25 mouse cellular contexts compared by ENCODE assay signal in genomic region chr1:90201655-90202054, GRCm38 (mm10). TPM values are rescaled to one million over a fixed set of nuclear protein-coding genes. Genes with fewer than 3 reads are reported as not detected.
DNase-seq lines count a peak whose midpoint lies in the region; ATAC-seq lines count a peak whose summit lies in the region.
"Had no signal": no experiment of that assay in that cellular context is flagged by ENCODE, and none has a peak within 500 bp of the region (broad histone marks: within the 10 kb centered on the region; RNA-seq: fewer than 3 reads in every experiment).

No protein-coding gene starts in this region.

- H3K27ac ChIP-seq in heart, embryonic 10.5 days, result peak overlapping the region; percentile 44; the same call in 1 of the 2 replicates
- H3K27ac ChIP-seq in intestine, embryonic 14.5 days (ENCODE audit: low read depth), result peak overlapping the region; percentile 61; the same call in 1 of the 2 replicates
- no peak overlapping the region for H3K27ac ChIP-seq in intestine, embryonic 16.5 days (ENCODE audit: low read length)
- H3K27ac ChIP-seq in embryonic facial prominence, embryonic 13.5 days, result 0 out of 2 replicates have a peak overlapping the region, but pooled peaks have one; percentile 81
- H3K27ac ChIP-seq: forebrain, embryonic 13.5 days; kidney, postnatal 0 days; limb, embryonic 15.5 days; liver, embryonic 13.5 days; neural tube, embryonic 12.5 days had no signal

- H3K9ac ChIP-seq in intestine, embryonic 14.5 days (ENCODE audit: low read length), result no peak overlapping the region
- H3K9ac ChIP-seq in intestine, embryonic 16.5 days (ENCODE audit: low read depth, low read length), result no peak overlapping the region
- no peak overlapping the region for H3K9ac ChIP-seq in embryonic facial prominence, embryonic 13.5 days
- H3K9ac ChIP-seq: limb, embryonic 15.5 days; liver, embryonic 13.5 days had no signal

- H3K36me3 ChIP-seq in heart, embryonic 10.5 days, result no peaks in the 10 kb centered on the region
- H3K36me3 ChIP-seq in intestine, embryonic 14.5 days (ENCODE audit: control insufficient read depth, insufficient read depth, low read length), result no peaks in the 10 kb centered on the region
- no peaks in the 10 kb centered on the region for H3K36me3 ChIP-seq in intestine, embryonic 16.5 days (ENCODE audit: control insufficient read depth, insufficient read depth, low read length)
- no peaks in the 10 kb centered on the region for H3K36me3 ChIP-seq in embryonic facial prominence, embryonic 13.5 days
- H3K36me3 ChIP-seq: G1E; limb, embryonic 15.5 days; liver, embryonic 13.5 days; neural tube, embryonic 12.5 days had no signal

- no peak for ATAC-seq in intestine, embryonic 14.5 days (replicated peaks; ENCODE audit: low FRiP score, low TSS enrichment, low read depth)
- ATAC-seq in intestine, embryonic 16.5 days, result no peak
- no peak for ATAC-seq in embryonic facial prominence, embryonic 13.5 days (ENCODE audit: insufficient number of reproducible peaks, insufficient read depth, low FRiP score, low TSS enrichment, low read depth)
- ATAC-seq: inflammation-experienced regulatory T-cells, adult 6 months had no signal

- DNase-seq in heart, embryonic 10.5 days (ENCODE audit: low spot score), result no peak
- DNase-seq in heart, postnatal 36 days, result no peak
- no peak for DNase-seq in intestine, embryonic 14.5 days (ENCODE audit: low spot score)
- DNase-seq in R1 (ENCODE audit: low read depth, low spot score), result peak; percentile 11
- DNase-seq in lung, postnatal 4 days, result no peak
- DNase-seq: B cell, adult 2 months; liver, embryonic 13.5 days; right cerebral cortex, adult 18-20 months; spleen, adult 18-20 months; thymus, adult 2 months; thymus, postnatal 36 days had no signal

- peaks cover 32% of the 10 kb centered on the region for H3K27me3 ChIP-seq in heart, embryonic 10.5 days (ENCODE audit: insufficient read depth, poor library complexity, severe bottlenecking)
- no peaks in the 10 kb centered on the region for H3K27me3 ChIP-seq in intestine, embryonic 14.5 days (replicated peaks; ENCODE audit: control insufficient read depth, insufficient read depth, low read length)
- no peaks in the 10 kb centered on the region for H3K27me3 ChIP-seq in intestine, embryonic 16.5 days (replicated peaks; ENCODE audit: control insufficient read depth, insufficient read depth, low read length)
- H3K27me3 ChIP-seq in embryonic facial prominence, embryonic 13.5 days, result peaks cover 11% of the 10 kb centered on the region; the same call in 1 of the 2 replicates
- H3K27me3 ChIP-seq: neural tube, embryonic 12.5 days had no signal

- H3K4me1 ChIP-seq in heart, embryonic 10.5 days, result peaks cover 42% of the 10 kb centered on the region
- peaks cover 28% of the 10 kb centered on the region for H3K4me1 ChIP-seq in intestine, embryonic 14.5 days (replicated peaks; ENCODE audit: control insufficient read depth, insufficient read depth, low read length)
- H3K4me1 ChIP-seq in intestine, embryonic 16.5 days (ENCODE audit: control insufficient read depth, insufficient read depth, low read length), result peaks cover 14% of the 10 kb centered on the region
- peaks cover 34% of the 10 kb centered on the region for H3K4me1 ChIP-seq in embryonic facial prominence, embryonic 13.5 days

- intact Hi-C loops in heart, postnatal 36 days (cut with DNase I), result loop anchor here (2.0 to 5.0 kb wide), 3 partner anchors 41 to 161 kb away; no protein-coding TSS in a partner anchor

- H3K4me2 ChIP-seq in intestine, embryonic 14.5 days (ENCODE audit: low read length), result no peak overlapping the region
- H3K4me2 ChIP-seq in intestine, embryonic 16.5 days (ENCODE audit: low read depth, low read length), result no peak overlapping the region
- H3K4me2 ChIP-seq in embryonic facial prominence, embryonic 13.5 days, result no peak overlapping the region
- H3K4me2 ChIP-seq: liver, embryonic 13.5 days had no signal

- no peaks in the 10 kb centered on the region for H3K9me3 ChIP-seq in heart, embryonic 10.5 days
- H3K9me3 ChIP-seq in intestine, embryonic 14.5 days (ENCODE audit: control insufficient read depth, low read length), result 0 out of 2 replicates have a peak, but pooled peaks cover 4% of the 10 kb centered on the region
- H3K9me3 ChIP-seq in intestine, embryonic 16.5 days (ENCODE audit: control insufficient read depth, low read length), result no peaks in the 10 kb centered on the region
- no peaks in the 10 kb centered on the region for H3K9me3 ChIP-seq in embryonic facial prominence, embryonic 13.5 days
- H3K9me3 ChIP-seq: limb, embryonic 15.5 days; liver, embryonic 13.5 days had no signal

- 39% methylated on average over 2 of the region's 2 CpGs for WGBS in heart, embryonic 10.5 days
- WGBS in intestine, embryonic 14.5 days, result 55% methylated on average over 2 of the region's 2 CpGs
- WGBS in intestine, embryonic 16.5 days, result 41% methylated on average over 2 of the region's 2 CpGs
- WGBS in embryonic facial prominence, embryonic 13.5 days, result 58% methylated on average over 2 of the region's 2 CpGs

- no peak overlapping the region for H3K4me3 ChIP-seq in heart, embryonic 10.5 days
- no peak overlapping the region for H3K4me3 ChIP-seq in intestine, embryonic 14.5 days (ENCODE audit: low read depth, low read length)
- H3K4me3 ChIP-seq in intestine, embryonic 16.5 days (ENCODE audit: low read length), result no peak overlapping the region
- H3K4me3 ChIP-seq in embryonic facial prominence, embryonic 13.5 days, result no peak overlapping the region
- H3K4me3 ChIP-seq: erythroblast, embryonic 14.5 days; forebrain, embryonic 13.5 days; limb, embryonic 15.5 days; liver, embryonic 13.5 days; myocyte; neural tube, embryonic 12.5 days had no signal

RNA-seq across cellular contexts. Expression of gene Ackr3, which starts 2.1 kb away (rescaled TPM):
- polyA plus RNA-seq in heart, embryonic 10.5 days (2016; fragmentation: Nextera tagmentation; extraction: Ambion mirVana), result 24.7 and 25.5 TPM in 2 replicates
- 10 to 100 TPM; 56.4 to 92.5 TPM for total RNA-seq in heart, postnatal 36 days (2021)
- 19.4 and 19.9 TPM in 2 replicates for polyA plus RNA-seq in intestine, embryonic 14.5 days (2014; fragmentation: Nextera tagmentation; extraction: Ambion mirVana)
- polyA plus RNA-seq in intestine, embryonic 16.5 days (2015; fragmentation: Nextera tagmentation; extraction: Ambion mirVana), result 11.8 and 12.7 TPM in 2 replicates
- 48.5 and 60.6 TPM in 2 replicates for polyA plus RNA-seq in embryonic facial prominence, embryonic 13.5 days (2015; fragmentation: Nextera tagmentation; extraction: Ambion mirVana)
- total RNA-seq: megakaryocyte progenitor cell, adult 5-6 weeks had no signal
- polyA plus RNA-seq: erythroblast, embryonic 14.5 days; G1E had no signal

RNA-seq across cellular contexts. Expression of gene Iqca, which starts 48.5 kb away (rescaled TPM):
- 0.11 and 0.16 TPM in 2 replicates for polyA plus RNA-seq in heart, embryonic 10.5 days (2016; fragmentation: Nextera tagmentation; extraction: Ambion mirVana)
- total RNA-seq in heart, postnatal 36 days (2021), result not detected
- 0.22 and 0.51 TPM in 2 replicates for polyA plus RNA-seq in intestine, embryonic 14.5 days (2014; fragmentation: Nextera tagmentation; extraction: Ambion mirVana)
- polyA plus RNA-seq in intestine, embryonic 16.5 days (2015; fragmentation: Nextera tagmentation; extraction: Ambion mirVana), result 0.15 TPM in 1 of 2 replicates, not detected in the other
- polyA plus RNA-seq in embryonic facial prominence, embryonic 13.5 days (2015; fragmentation: Nextera tagmentation; extraction: Ambion mirVana), result 0.32 TPM in 1 of 2 replicates, not detected in the other
- total RNA-seq: adrenal gland, postnatal 10 days; gastrocnemius, postnatal 25 days; hematopoietic stem cell, adult 5-6 weeks; megakaryocyte progenitor cell, adult 5-6 weeks had no signal
- polyA plus RNA-seq: erythroblast, embryonic 14.5 days; G1E; inflammation-experienced regulatory T-cells, adult 6 months; liver, embryonic 13.5 days; thymus, adult 2 months had no signal
